Mouse (Mus musculus): ENCODE results near the gene Kcnh1.

- TF ChIP-seq HCFC1 (IDR thresholded peaks at IDR 0.05; ENCODE audit: low read depth, low read length) (no peak), CTCF (conservative IDR thresholded peaks at IDR 0.05 in 1 of 2, IDR thresholded peaks at IDR 0.05 in 1 of 2; ENCODE audit: low read depth in 2 of 2, low read length in 2 of 2) (no peak), SIN3A (IDR thresholded peaks at IDR 0.05; ENCODE audit: low read length) (no peak), EP300 (IDR thresholded peaks at IDR 0.05; ENCODE audit: low read length) (no peak), ZMIZ1 (IDR thresholded peaks at IDR 0.05; ENCODE audit: low read depth, low read length) (no peak), SMC3 (IDR thresholded peaks at IDR 0.05; ENCODE audit: low read depth, low read length) (no peak), JUND (conservative IDR thresholded peaks at IDR 0.05; ENCODE audit: low read depth, low read length) (no peak), GABPA (IDR thresholded peaks at IDR 0.05; ENCODE audit: insufficient replicate concordance, low read depth, low read length) (no peak), POLR2A (IDR thresholded peaks at IDR 0.05; ENCODE audit: low read depth, low read length) (no peak), TCF12 (IDR thresholded peaks at IDR 0.05; ENCODE audit: low read depth, low read length) (no peak), CHD1 (IDR thresholded peaks at IDR 0.05; ENCODE audit: low read depth, low read length) (no peak)
These were observed 240.8 kb downstream of the Kcnh1 start for GRCm38 (mm10) chr1:192431423-192431822.

Measured in CH12.LX (cell line).